Mouse (Mus musculus): ENCODE measurements around the gene Ddit4. TPM values are rescaled to one million over a fixed set of nuclear protein-coding genes. Genes with fewer than 3 reads are reported as not detected.
"Not testable (repeated sequence)": the region's sequence is repeated elsewhere in the genome, so short reads cannot be mapped to it uniquely, and the experiment has no call there.

Gene Ddit4
- total RNA-seq, 1 experiment: 33.9 TPM

GRCm38 (mm10) chr10:59993813-59994212 is 42.2 kb upstream of the Ddit4 start:
- H3K9ac ChIP-seq (ENCODE audit: insufficient read depth, low read depth, low read length, poor library complexity, severe bottlenecking); in situ Hi-C loops (cut with MboI; ENCODE audit: low sequenced_read_pairs in 2 of 2, unreplicated experiment in 2 of 2); H3K9me3 ChIP-seq (ENCODE audit: control insufficient read depth, insufficient read depth, low read depth, low read length); DNase-seq (ENCODE audit: low read depth, low spot score); H3K27ac ChIP-seq (ENCODE audit: insufficient read depth, low read depth, low read length, poor library complexity, severe bottlenecking); H3K4me3 ChIP-seq (ENCODE audit: insufficient read depth in 1 of 2, low read depth in 1 of 2, low read length in 2 of 2, poor library complexity in 1 of 2, severe bottlenecking in 1 of 2); H3K4me1 ChIP-seq (ENCODE audit: control insufficient read depth in 2 of 2, insufficient read depth in 2 of 2, low read length in 2 of 2, poor library complexity in 1 of 2): not testable (repeated sequence)
- peaks cover 16% of the 10 kb centered on the region for H3K36me3 ChIP-seq (ENCODE audit: control insufficient read depth, insufficient read depth, low read length, poor library complexity, severe bottlenecking)
- TF ChIP-seq ZNF384 (IDR thresholded peaks at IDR 0.05; ENCODE audit: low read depth, low read length): peak; percentile 77

GRCm38 (mm10) chr10:59992024-59992423 is 40.4 kb upstream of the Ddit4 start:
- Histone ChIP-seq H3K9ac (ENCODE audit: insufficient read depth, low read depth, low read length, poor library complexity, severe bottlenecking) (no peak overlapping the region), H3K27ac (ENCODE audit: insufficient read depth, low read depth, low read length, poor library complexity, severe bottlenecking) (no peak overlapping the region), H3K36me3 (ENCODE audit: control insufficient read depth, insufficient read depth, low read length, poor library complexity, severe bottlenecking) (peaks cover 26% of the 10 kb centered on the region), H3K9me3 (ENCODE audit: control insufficient read depth, insufficient read depth, low read depth, low read length) (no peaks in the 10 kb centered on the region), H3K4me3 (ENCODE audit: insufficient read depth in 1 of 2, low read depth in 1 of 2, low read length in 2 of 2, poor library complexity in 1 of 2, severe bottlenecking in 1 of 2) (no peak overlapping the region), H3K4me1 (ENCODE audit: control insufficient read depth in 2 of 2, insufficient read depth in 2 of 2, low read length in 2 of 2, poor library complexity in 1 of 2) (no peaks in the 10 kb centered on the region)
- no peak for TF ChIP-seq ZC3H11A (IDR thresholded peaks at IDR 0.05; ENCODE audit: borderline replicate concordance, low read depth, low read length)
- TF ChIP-seq CHD2 (IDR thresholded peaks at IDR 0.05; ENCODE audit: low read depth, low read length): no peak
- TF ChIP-seq MAFK (IDR thresholded peaks at IDR 0.05; ENCODE audit: insufficient read depth, low read depth, low read length): no peak
- no peak for TF ChIP-seq ZNF384 (IDR thresholded peaks at IDR 0.05; ENCODE audit: low read depth, low read length)
- TF ChIP-seq HCFC1 (IDR thresholded peaks at IDR 0.05; ENCODE audit: borderline replicate concordance, insufficient read depth, low read length): no peak
- in situ Hi-C loops (cut with MboI; ENCODE audit: low sequenced_read_pairs in 2 of 2, unreplicated experiment in 2 of 2): no loop called here
- DNase-seq (ENCODE audit: low read depth, low spot score): no peak

GRCm38 (mm10) chr10:59991262-59991880 is 39.7 kb upstream of the Ddit4 start:
- Histone ChIP-seq H3K27ac (ENCODE audit: insufficient read depth, low read depth, low read length, poor library complexity, severe bottlenecking) (no peak overlapping the region), H3K9me3 (ENCODE audit: control insufficient read depth, insufficient read depth, low read depth, low read length) (no peaks in the 10 kb centered on the region), H3K36me3 (ENCODE audit: control insufficient read depth, insufficient read depth, low read length, poor library complexity, severe bottlenecking) (peaks cover 26% of the 10 kb centered on the region), H3K4me3 (ENCODE audit: insufficient read depth in 1 of 2, low read depth in 1 of 2, low read length in 2 of 2, poor library complexity in 1 of 2, severe bottlenecking in 1 of 2) (no peak overlapping the region), H3K9ac (ENCODE audit: insufficient read depth, low read depth, low read length, poor library complexity, severe bottlenecking) (no peak overlapping the region), H3K4me1 (ENCODE audit: control insufficient read depth in 2 of 2, insufficient read depth in 2 of 2, low read length in 2 of 2, poor library complexity in 1 of 2) (no peaks in the 10 kb centered on the region)
- DNase-seq (ENCODE audit: low read depth, low spot score): no peak
- no peak for TF ChIP-seq ZNF384 (IDR thresholded peaks at IDR 0.05; ENCODE audit: low read depth, low read length)
- in situ Hi-C loops (cut with MboI; ENCODE audit: low sequenced_read_pairs in 2 of 2, unreplicated experiment in 2 of 2): no loop called here

GRCm38 (mm10) chr10:59990393-59990792 is 38.8 kb upstream of the Ddit4 start:
- H3K4me3 ChIP-seq (ENCODE audit: insufficient read depth in 1 of 2, low read depth in 1 of 2, low read length in 2 of 2, poor library complexity in 1 of 2, severe bottlenecking in 1 of 2): no peak overlapping the region
- H3K4me1 ChIP-seq (ENCODE audit: control insufficient read depth in 2 of 2, insufficient read depth in 2 of 2, low read length in 2 of 2, poor library complexity in 1 of 2): no peaks in the 10 kb centered on the region
- DNase-seq (ENCODE audit: low read depth, low spot score): no peak
- TF ChIP-seq ZNF384 (IDR thresholded peaks at IDR 0.05; ENCODE audit: low read depth, low read length) (no peak), MAFK (IDR thresholded peaks at IDR 0.05; ENCODE audit: insufficient read depth, low read depth, low read length) (no peak), HCFC1 (IDR thresholded peaks at IDR 0.05; ENCODE audit: borderline replicate concordance, insufficient read depth, low read length) (no peak), CHD2 (IDR thresholded peaks at IDR 0.05; ENCODE audit: low read depth, low read length) (no peak), ZC3H11A (IDR thresholded peaks at IDR 0.05; ENCODE audit: borderline replicate concordance, low read depth, low read length) (no peak)
- H3K27ac ChIP-seq (ENCODE audit: insufficient read depth, low read depth, low read length, poor library complexity, severe bottlenecking): no peak overlapping the region
- peaks cover 27% of the 10 kb centered on the region for H3K36me3 ChIP-seq (ENCODE audit: control insufficient read depth, insufficient read depth, low read length, poor library complexity, severe bottlenecking)
- no peaks in the 10 kb centered on the region for H3K9me3 ChIP-seq (ENCODE audit: control insufficient read depth, insufficient read depth, low read depth, low read length)
- in situ Hi-C loops (cut with MboI; ENCODE audit: low sequenced_read_pairs in 2 of 2, unreplicated experiment in 2 of 2): no loop called here
- no peak overlapping the region for H3K9ac ChIP-seq (ENCODE audit: insufficient read depth, low read depth, low read length, poor library complexity, severe bottlenecking)

- in situ Hi-C loops (cut with MboI; ENCODE audit: low sequenced_read_pairs in 2 of 2, unreplicated experiment in 2 of 2): no loop called here
- DNase-seq (ENCODE audit: low read depth, low spot score): no peak
- Histone ChIP-seq H3K36me3 (ENCODE audit: control insufficient read depth, insufficient read depth, low read length, poor library complexity, severe bottlenecking) (peaks cover 27% of the 10 kb centered on the region), H3K4me1 (ENCODE audit: control insufficient read depth in 2 of 2, insufficient read depth in 2 of 2, low read length in 2 of 2, poor library complexity in 1 of 2) (no peaks in the 10 kb centered on the region), H3K9ac (ENCODE audit: insufficient read depth, low read depth, low read length, poor library complexity, severe bottlenecking) (no peak overlapping the region), H3K27ac (ENCODE audit: insufficient read depth, low read depth, low read length, poor library complexity, severe bottlenecking) (no peak overlapping the region), H3K9me3 (ENCODE audit: control insufficient read depth, insufficient read depth, low read depth, low read length) (no peaks in the 10 kb centered on the region), H3K4me3 (ENCODE audit: insufficient read depth in 1 of 2, low read depth in 1 of 2, low read length in 2 of 2, poor library complexity in 1 of 2, severe bottlenecking in 1 of 2) (no peak overlapping the region)
- no peak for TF ChIP-seq ZNF384 (IDR thresholded peaks at IDR 0.05; ENCODE audit: low read depth, low read length)
- TF ChIP-seq ZC3H11A (IDR thresholded peaks at IDR 0.05; ENCODE audit: borderline replicate concordance, low read depth, low read length): no peak
- no peak for TF ChIP-seq MAFK (IDR thresholded peaks at IDR 0.05; ENCODE audit: insufficient read depth, low read depth, low read length)
- no peak for TF ChIP-seq CHD2 (IDR thresholded peaks at IDR 0.05; ENCODE audit: low read depth, low read length)
- no peak for TF ChIP-seq HCFC1 (IDR thresholded peaks at IDR 0.05; ENCODE audit: borderline replicate concordance, insufficient read depth, low read length)
Measured at GRCm38 (mm10) chr10:59988036-59988435, 36.4 kb upstream of the Ddit4 start.
